13 mouse cellular contexts compared by ENCODE assay signal in genomic region chr12:111385883-111386641, GRCm38 (mm10). TPM values are rescaled to one million over a fixed set of nuclear protein-coding genes. Genes with fewer than 3 reads are reported as not detected.
A peak's percentile ranks its signal among the peaks of the same experiment; 100 is the strongest.
DNase-seq lines count a peak whose midpoint lies in the region; ATAC-seq and TF ChIP-seq lines count a peak whose summit lies in the region.
"Had no signal": no experiment of that assay in that cellular context is flagged by ENCODE, and none has a peak within 500 bp of the region (broad histone marks: within the 10 kb centered on the region; RNA-seq: fewer than 3 reads in every experiment).

No protein-coding gene starts in this region.

- intact Hi-C loops in heart, postnatal 25 days (cut with DNase I) = no loop called here

- no peak overlapping the region for H3K4me3 ChIP-seq in heart, embryonic 10.5 days
- H3K4me3 ChIP-seq in kidney, embryonic 16.5 days (ENCODE audit: low read length) = no peak overlapping the region
- H3K4me3 ChIP-seq in neural tube, embryonic 15.5 days (replicated peaks) = no peak overlapping the region
- no peak overlapping the region for H3K4me3 ChIP-seq in stomach, postnatal 0 days (ENCODE audit: low read depth, low read length)
- H3K4me3 ChIP-seq: neural tube, embryonic 12.5 days had no signal

- peak overlapping the region; percentile 83 for H3K27ac ChIP-seq in heart, embryonic 10.5 days
- H3K27ac ChIP-seq in kidney, embryonic 16.5 days (ENCODE audit: low read length) = peak overlapping the region; percentile 63
- 0 out of 2 replicates have a peak overlapping the region, but pooled peaks have one; percentile 13 for H3K27ac ChIP-seq in neural tube, embryonic 15.5 days (replicated peaks)
- peak overlapping the region; percentile 88 for H3K27ac ChIP-seq in stomach, postnatal 0 days (replicated peaks)
- H3K27ac ChIP-seq: neural tube, embryonic 12.5 days had no signal

- no peaks in the 10 kb centered on the region for H3K36me3 ChIP-seq in heart, embryonic 10.5 days
- H3K36me3 ChIP-seq in kidney, embryonic 16.5 days (ENCODE audit: insufficient read depth, low read length) = no peaks in the 10 kb centered on the region
- H3K36me3 ChIP-seq in neural tube, embryonic 15.5 days = no peaks in the 10 kb centered on the region
- no peaks in the 10 kb centered on the region for H3K36me3 ChIP-seq in stomach, postnatal 0 days (ENCODE audit: control insufficient read depth, insufficient read depth, low read length)
- H3K36me3 ChIP-seq: neural tube, embryonic 12.5 days had no signal

- no peak for TF ChIP-seq CTCF in stomach, postnatal 0 days (IDR thresholded peaks at IDR 0.05; ENCODE audit: low read depth)

- 76% methylated on average over 13 of the region's 13 CpGs for WGBS in heart, embryonic 10.5 days
- 82% methylated on average over 13 of the region's 13 CpGs for WGBS in kidney, embryonic 16.5 days
- WGBS in neural tube, embryonic 15.5 days = 88% methylated on average over 13 of the region's 13 CpGs
- WGBS in stomach, postnatal 0 days = 67% methylated on average over 13 of the region's 13 CpGs

- H3K4me1 ChIP-seq in heart, embryonic 10.5 days = peaks cover 24% of the 10 kb centered on the region
- H3K4me1 ChIP-seq in kidney, embryonic 16.5 days (ENCODE audit: insufficient read depth, low read length) = peaks cover 17% of the 10 kb centered on the region
- H3K4me1 ChIP-seq in neural tube, embryonic 15.5 days = no peaks in the 10 kb centered on the region
- peaks cover 7% of the 10 kb centered on the region for H3K4me1 ChIP-seq in stomach, postnatal 0 days (replicated peaks; ENCODE audit: control insufficient read depth, insufficient read depth)
- H3K4me1 ChIP-seq: neural tube, embryonic 12.5 days had no signal

- ATAC-seq in kidney, embryonic 16.5 days (ENCODE audit: low FRiP score, low TSS enrichment) = peak; percentile 46
- no peak for ATAC-seq in neural tube, embryonic 15.5 days (ENCODE audit: low FRiP score)
- ATAC-seq in stomach, postnatal 0 days (ENCODE audit: low FRiP score, low TSS enrichment) = peak; percentile 58

- no peaks in the 10 kb centered on the region for H3K27me3 ChIP-seq in heart, embryonic 10.5 days (ENCODE audit: insufficient read depth, poor library complexity, severe bottlenecking)
- H3K27me3 ChIP-seq in kidney, embryonic 16.5 days (ENCODE audit: insufficient read depth, low read length) = no peaks in the 10 kb centered on the region
- H3K27me3 ChIP-seq in neural tube, embryonic 15.5 days (replicated peaks) = no peaks in the 10 kb centered on the region
- no peaks in the 10 kb centered on the region for H3K27me3 ChIP-seq in stomach, postnatal 0 days (ENCODE audit: control insufficient read depth, insufficient read depth, low read length)
- H3K27me3 ChIP-seq: neural tube, embryonic 12.5 days had no signal

- TF ChIP-seq EP300 in stomach, postnatal 0 days (optimal IDR thresholded peaks at IDR 0.05) = no peak

- no peak overlapping the region for H3K4me2 ChIP-seq in kidney, embryonic 16.5 days (replicated peaks; ENCODE audit: low read depth, low read length)
- H3K4me2 ChIP-seq in neural tube, embryonic 15.5 days = no peak overlapping the region
- H3K4me2 ChIP-seq in stomach, postnatal 0 days (replicated peaks; ENCODE audit: low read depth) = no peak overlapping the region
- H3K4me2 ChIP-seq: neural tube, embryonic 12.5 days had no signal

- no peak for DNase-seq in heart, embryonic 10.5 days (ENCODE audit: low spot score)
- no peak for DNase-seq in heart, postnatal 25 days (ENCODE audit: low spot score)
- no peak for DNase-seq in kidney, adult 18-20 months
- DNase-seq in neural tube, embryonic 10.5 days (ENCODE audit: extremely low spot score, low spot score) = no peak
- DNase-seq in stomach, postnatal 0 days (ENCODE audit: low spot score) = peak; percentile 45
- no peak for DNase-seq in adrenal gland, postnatal 25 days
- DNase-seq: cerebellum, adult 18-20 months; midbrain, embryonic 14.5 days; thymus, postnatal 14 days had no signal

- no peaks in the 10 kb centered on the region for H3K9me3 ChIP-seq in heart, embryonic 10.5 days
- no peaks in the 10 kb centered on the region for H3K9me3 ChIP-seq in kidney, embryonic 16.5 days (ENCODE audit: low read length)
- H3K9me3 ChIP-seq in neural tube, embryonic 15.5 days (replicated peaks) = no peaks in the 10 kb centered on the region
- no peaks in the 10 kb centered on the region for H3K9me3 ChIP-seq in stomach, postnatal 0 days (ENCODE audit: control insufficient read depth, low read length)
- H3K9me3 ChIP-seq: neural tube, embryonic 12.5 days had no signal

- H3K9ac ChIP-seq in kidney, embryonic 16.5 days (replicated peaks; ENCODE audit: low read length) = no peak overlapping the region
- H3K9ac ChIP-seq in neural tube, embryonic 15.5 days (replicated peaks) = no peak overlapping the region
- H3K9ac ChIP-seq in stomach, postnatal 0 days (ENCODE audit: low read length) = no peak overlapping the region
- H3K9ac ChIP-seq: neural tube, embryonic 12.5 days had no signal

RNA-seq across cellular contexts. Expression of gene Cdc42bpb, which starts 8.5 kb away (rescaled TPM):
- polyA plus RNA-seq in heart, embryonic 10.5 days (2016; fragmentation: Nextera tagmentation; extraction: Ambion mirVana) = 27.8 and 33.1 TPM in 2 replicates
- total RNA-seq in heart, postnatal 25 days (2021) = 10 to 100 TPM; 57.5 to 60.2 TPM
- polyA plus RNA-seq in kidney, embryonic 16.5 days (2015; fragmentation: Nextera tagmentation; extraction: Ambion mirVana) = 40.6 and 45.2 TPM in 2 replicates
- 30.2 and 33.7 TPM in 2 replicates for polyA plus RNA-seq in neural tube, embryonic 15.5 days (2015; fragmentation: Nextera tagmentation; extraction: Ambion mirVana)
- polyA plus RNA-seq in stomach, postnatal 0 days (2015; fragmentation: Nextera tagmentation; extraction: Ambion mirVana) = 18.6 and 18.7 TPM in 2 replicates
- 123 and 157 TPM in 2 replicates for total RNA-seq in adrenal gland, postnatal 25 days (2021)

RNA-seq across cellular contexts. Expression of gene Lbhd2, which starts 20.5 kb away (rescaled TPM):
- polyA plus RNA-seq in heart, embryonic 10.5 days (2016; fragmentation: Nextera tagmentation; extraction: Ambion mirVana) = 0.21 and 0.30 TPM in 2 replicates
- not detected for total RNA-seq in heart, postnatal 25 days (2021)
- polyA plus RNA-seq in kidney, embryonic 16.5 days (2015; fragmentation: Nextera tagmentation; extraction: Ambion mirVana) = 4.6 and 5.5 TPM in 2 replicates
- 1.4 and 2.8 TPM in 2 replicates for polyA plus RNA-seq in neural tube, embryonic 15.5 days (2015; fragmentation: Nextera tagmentation; extraction: Ambion mirVana)
- 2.2 TPM in 2 replicates for polyA plus RNA-seq in stomach, postnatal 0 days (2015; fragmentation: Nextera tagmentation; extraction: Ambion mirVana)
- 0.85 TPM in 1 of 2 replicates, not detected in the other for total RNA-seq in adrenal gland, postnatal 25 days (2021)
- polyA plus RNA-seq: gonadal fat pad, adult 2 months had no signal

RNA-seq across cellular contexts. Expression of gene Exoc3l4, which starts 30.8 kb away (rescaled TPM):
- 14.5 and 14.6 TPM in 2 replicates for polyA plus RNA-seq in heart, embryonic 10.5 days (2016; fragmentation: Nextera tagmentation; extraction: Ambion mirVana)
- 1 to 10 TPM; 1.2 to 2.9 TPM for total RNA-seq in heart, postnatal 25 days (2021)
- 19.4 and 19.9 TPM in 2 replicates for polyA plus RNA-seq in kidney, embryonic 16.5 days (2015; fragmentation: Nextera tagmentation; extraction: Ambion mirVana)
- 1.9 and 11.8 TPM in 2 replicates for polyA plus RNA-seq in neural tube, embryonic 15.5 days (2015; fragmentation: Nextera tagmentation; extraction: Ambion mirVana)
- 7.3 and 8.6 TPM in 2 replicates for polyA plus RNA-seq in stomach, postnatal 0 days (2015; fragmentation: Nextera tagmentation; extraction: Ambion mirVana)
- 4.4 and 5.7 TPM in 2 replicates for total RNA-seq in adrenal gland, postnatal 25 days (2021)

RNA-seq across cellular contexts. Expression of gene Tnfaip2, which starts 56.2 kb away (rescaled TPM):
- 12.1 and 12.8 TPM in 2 replicates for polyA plus RNA-seq in heart, embryonic 10.5 days (2016; fragmentation: Nextera tagmentation; extraction: Ambion mirVana)
- 10 to 100 TPM; 41.7 to 48.7 TPM for total RNA-seq in heart, postnatal 25 days (2021)
- polyA plus RNA-seq in kidney, embryonic 16.5 days (2015; fragmentation: Nextera tagmentation; extraction: Ambion mirVana) = 21.7 and 24.3 TPM in 2 replicates
- polyA plus RNA-seq in neural tube, embryonic 15.5 days (2015; fragmentation: Nextera tagmentation; extraction: Ambion mirVana) = 1.00 and 3.3 TPM in 2 replicates
- polyA plus RNA-seq in stomach, postnatal 0 days (2015; fragmentation: Nextera tagmentation; extraction: Ambion mirVana) = 14.5 and 15.6 TPM in 2 replicates
- 7.2 and 15.0 TPM in 2 replicates for total RNA-seq in adrenal gland, postnatal 25 days (2021)

Comparison
In these comparisons a context has a peak if more than half of its experiments do, and no peak if none do; other contexts are left out.
1. H3K27ac ChIP-seq: peak in every context shown above with its lines; median percentile 88 in stomach, postnatal 0 days; 83 in heart, embryonic 10.5 days; 63 in kidney, embryonic 16.5 days; 13 in neural tube, embryonic 15.5 days.